13 mouse cellular contexts compared by ENCODE assay signal in the genomic region with DNA sequence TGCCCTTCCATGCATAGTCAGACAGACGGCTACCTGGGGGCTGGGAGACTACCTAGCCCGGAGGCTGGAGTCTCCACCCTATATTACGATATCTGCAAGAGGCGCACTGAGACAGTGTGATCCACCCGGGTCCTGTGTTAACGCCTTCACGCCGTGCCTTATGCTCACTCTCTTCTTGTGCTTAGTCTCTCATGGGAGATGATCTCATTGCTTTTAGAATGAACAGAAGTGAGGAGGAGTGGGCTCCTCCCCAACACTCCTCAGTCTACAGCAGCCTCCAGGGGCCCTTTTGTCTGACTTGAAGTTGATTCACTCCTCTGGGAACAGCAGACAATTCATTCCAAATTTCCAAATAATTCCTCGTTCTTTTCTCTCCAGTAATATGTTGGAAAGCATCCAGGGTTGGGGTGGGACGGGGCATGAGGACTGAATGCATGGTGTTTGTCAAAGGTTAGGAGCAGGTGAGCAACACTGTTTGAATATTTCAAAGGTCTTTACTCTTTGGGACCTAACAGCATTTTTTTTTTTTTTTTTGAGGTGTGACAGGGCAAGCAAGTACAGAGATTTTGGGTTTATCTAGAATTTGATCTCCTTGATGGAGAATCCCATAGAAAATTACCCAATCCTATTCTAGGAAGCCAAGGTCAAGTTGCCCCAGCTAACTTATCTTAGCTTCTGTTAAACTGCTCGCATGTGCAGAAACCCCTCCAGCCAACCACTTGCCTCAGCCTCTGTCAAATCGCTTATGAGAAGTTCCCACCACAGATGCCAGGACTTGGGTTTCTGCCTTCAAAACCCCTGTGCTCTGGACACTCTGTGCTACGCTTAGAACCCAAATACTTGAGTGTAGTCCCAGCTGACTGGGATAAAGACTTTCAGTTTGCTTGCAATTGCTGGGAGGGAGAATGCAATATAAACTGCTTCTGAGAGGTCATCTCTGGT. TPM values are rescaled to one million over a fixed set of nuclear protein-coding genes. Genes with fewer than 3 reads are reported as not detected.
DNase-seq lines count a peak whose midpoint lies in the region; ATAC-seq and TF ChIP-seq lines count a peak whose summit lies in the region.
"Had no signal": no experiment of that assay in that cellular context is flagged by ENCODE, and none has a peak within 500 bp of the region (broad histone marks: within the 10 kb centered on the region; RNA-seq: fewer than 3 reads in every experiment).

No protein-coding gene starts in this region.

- H3K4me1 ChIP-seq in forebrain, postnatal 0 days (ENCODE audit: insufficient read depth): no peaks in the 10 kb centered on the region
- H3K4me1 ChIP-seq in forebrain, embryonic 13.5 days: no peaks in the 10 kb centered on the region; the same call in 1 of the 2 replicates
- no peaks in the 10 kb centered on the region for H3K4me1 ChIP-seq in lung, postnatal 0 days (ENCODE audit: insufficient read depth, low read depth, low read length)
- peaks cover 4% of the 10 kb centered on the region; the same call in 1 of the 2 replicates for H3K4me1 ChIP-seq in stomach, postnatal 0 days (replicated peaks; ENCODE audit: control insufficient read depth, insufficient read depth)
- H3K4me1 ChIP-seq: limb, embryonic 12.5 days; neural tube, embryonic 15.5 days had no signal

- TF ChIP-seq CTCF in forebrain, postnatal 0 days (IDR thresholded peaks at IDR 0.05; ENCODE audit: low read depth): no peak
- TF ChIP-seq CTCF in lung, postnatal 0 days (IDR thresholded peaks at IDR 0.05): no peak
- TF ChIP-seq CTCF in stomach, postnatal 0 days (IDR thresholded peaks at IDR 0.05; ENCODE audit: low read depth): no peak

- intact Hi-C loops in left cerebral cortex, postnatal 25 days (cut with DNase I): no loop called here

- H3K36me3 ChIP-seq in forebrain, postnatal 0 days (ENCODE audit: insufficient read depth): no peaks in the 10 kb centered on the region
- H3K36me3 ChIP-seq in forebrain, embryonic 13.5 days (ENCODE audit: poor library complexity, severe bottlenecking): no peaks in the 10 kb centered on the region
- no peaks in the 10 kb centered on the region for H3K36me3 ChIP-seq in lung, postnatal 0 days (ENCODE audit: insufficient read depth, low read length)
- no peaks in the 10 kb centered on the region for H3K36me3 ChIP-seq in stomach, postnatal 0 days (ENCODE audit: control insufficient read depth, insufficient read depth, low read length)
- H3K36me3 ChIP-seq: heart, embryonic 13.5 days; limb, embryonic 12.5 days; neural tube, embryonic 15.5 days had no signal

- no peaks in the 10 kb centered on the region for H3K27me3 ChIP-seq in forebrain, postnatal 0 days (ENCODE audit: insufficient read depth, low read length)
- no peaks in the 10 kb centered on the region for H3K27me3 ChIP-seq in forebrain, embryonic 13.5 days
- no peaks in the 10 kb centered on the region for H3K27me3 ChIP-seq in lung, postnatal 0 days (replicated peaks; ENCODE audit: insufficient read depth, low read length)
- no peaks in the 10 kb centered on the region for H3K27me3 ChIP-seq in stomach, postnatal 0 days (ENCODE audit: control insufficient read depth, insufficient read depth, low read length)
- H3K27me3 ChIP-seq: heart, embryonic 13.5 days; limb, embryonic 12.5 days; neural tube, embryonic 15.5 days had no signal

- no peak for DNase-seq in forebrain, postnatal 0 days
- peak; percentile 31 for DNase-seq in lung, postnatal 0 days (ENCODE audit: low spot score)
- DNase-seq in lung, adult 18-20 months: no peak
- DNase-seq in left cerebral cortex, postnatal 25 days (ENCODE audit: low spot score in 2 of 2): peak; percentile 50 to 78
- DNase-seq in stomach, postnatal 0 days (ENCODE audit: low spot score): peak; percentile 37
- no peak for DNase-seq in thymus, postnatal 14 days
- DNase-seq in cerebellum, postnatal 25 days: no peak
- DNase-seq: kidney, adult 18-20 months had no signal

- no peak overlapping the region for H3K4me3 ChIP-seq in forebrain, postnatal 0 days (ENCODE audit: low read depth, low read length)
- H3K4me3 ChIP-seq in forebrain, embryonic 13.5 days: no peak overlapping the region
- no peak overlapping the region for H3K4me3 ChIP-seq in lung, postnatal 0 days (ENCODE audit: low read depth, low read length)
- no peak overlapping the region for H3K4me3 ChIP-seq in stomach, postnatal 0 days (ENCODE audit: low read depth, low read length)
- H3K4me3 ChIP-seq: erythroblast, embryonic 14.5 days; heart, embryonic 13.5 days; limb, embryonic 12.5 days; neural tube, embryonic 15.5 days had no signal

- no peak overlapping the region for H3K9ac ChIP-seq in forebrain, postnatal 0 days
- no peak overlapping the region for H3K9ac ChIP-seq in forebrain, embryonic 13.5 days
- no peak overlapping the region for H3K9ac ChIP-seq in lung, postnatal 0 days (replicated peaks; ENCODE audit: low read depth)
- H3K9ac ChIP-seq in stomach, postnatal 0 days (ENCODE audit: low read length): no peak overlapping the region
- H3K9ac ChIP-seq: heart, embryonic 13.5 days; limb, embryonic 12.5 days; neural tube, embryonic 15.5 days had no signal

- H3K27ac ChIP-seq in forebrain, postnatal 0 days (ENCODE audit: low read depth, low read length): no peak overlapping the region
- H3K27ac ChIP-seq in forebrain, embryonic 13.5 days: no peak overlapping the region
- H3K27ac ChIP-seq in lung, postnatal 0 days (ENCODE audit: low read length): no peak overlapping the region
- H3K27ac ChIP-seq in stomach, postnatal 0 days (replicated peaks): peak overlapping the region; percentile 53
- H3K27ac ChIP-seq: heart, embryonic 13.5 days; limb, embryonic 12.5 days; neural tube, embryonic 15.5 days had no signal

- TF ChIP-seq EP300 in lung, postnatal 0 days (IDR thresholded peaks at IDR 0.05): no peak
- peak; percentile 56 for TF ChIP-seq EP300 in stomach, postnatal 0 days (optimal IDR thresholded peaks at IDR 0.05)

- ATAC-seq in forebrain, postnatal 0 days: peak; percentile 72; the same call in 1 of the 2 replicates
- ATAC-seq in forebrain, embryonic 13.5 days: no peak; the same call in 1 of the 2 replicates
- no peak for ATAC-seq in lung, postnatal 0 days
- ATAC-seq in stomach, postnatal 0 days (ENCODE audit: low FRiP score, low TSS enrichment): peak; percentile 73

- no peaks in the 10 kb centered on the region for H3K9me3 ChIP-seq in forebrain, postnatal 0 days (ENCODE audit: low read length)
- H3K9me3 ChIP-seq in forebrain, embryonic 13.5 days (replicated peaks): no peaks in the 10 kb centered on the region
- H3K9me3 ChIP-seq in lung, postnatal 0 days (ENCODE audit: low read length): no peaks in the 10 kb centered on the region
- no peaks in the 10 kb centered on the region for H3K9me3 ChIP-seq in stomach, postnatal 0 days (ENCODE audit: control insufficient read depth, low read length)
- H3K9me3 ChIP-seq: heart, embryonic 13.5 days; limb, embryonic 12.5 days; neural tube, embryonic 15.5 days had no signal

- H3K4me2 ChIP-seq in forebrain, postnatal 0 days (ENCODE audit: low read depth): no peak overlapping the region
- no peak overlapping the region for H3K4me2 ChIP-seq in forebrain, embryonic 13.5 days
- no peak overlapping the region for H3K4me2 ChIP-seq in lung, postnatal 0 days (replicated peaks; ENCODE audit: low read depth, low read length)
- no peak overlapping the region for H3K4me2 ChIP-seq in stomach, postnatal 0 days (replicated peaks; ENCODE audit: low read depth)
- H3K4me2 ChIP-seq: heart, embryonic 13.5 days; limb, embryonic 12.5 days; neural tube, embryonic 15.5 days had no signal

- 70% methylated on average over 13 of the region's 13 CpGs for WGBS in forebrain, postnatal 0 days
- 73% methylated on average over 13 of the region's 13 CpGs for WGBS in forebrain, embryonic 13.5 days
- 64% methylated on average over 13 of the region's 13 CpGs for WGBS in lung, postnatal 0 days
- WGBS in stomach, postnatal 0 days: 44% methylated on average over 13 of the region's 13 CpGs

RNA-seq across cellular contexts. Expression of a gene that starts 8.8 kb away (rescaled TPM):
- 43.3 and 58.6 TPM in 2 replicates for total RNA-seq in forebrain, postnatal 0 days (2014; rRNA removed)
- 107 and 123 TPM in 2 replicates for polyA plus RNA-seq in forebrain, postnatal 0 days (2015; fragmentation: Nextera tagmentation; extraction: Ambion mirVana)
- 137 TPM in 2 replicates for polyA plus RNA-seq in forebrain, embryonic 13.5 days (2015; fragmentation: Nextera tagmentation; extraction: Ambion mirVana)
- 94.0 and 94.2 TPM in 2 replicates for polyA plus RNA-seq in lung, postnatal 0 days (2015; fragmentation: Nextera tagmentation; extraction: Ambion mirVana)
- 10 to 100 TPM; 12.8 to 13.4 TPM for total RNA-seq in left cerebral cortex, postnatal 25 days (2021)
- polyA plus RNA-seq in stomach, postnatal 0 days (2015; fragmentation: Nextera tagmentation; extraction: Ambion mirVana): 77.0 and 77.9 TPM in 2 replicates

RNA-seq across cellular contexts. Expression of a gene that starts 51.7 kb away (rescaled TPM):
- total RNA-seq in forebrain, postnatal 0 days (2014; rRNA removed): 6.0 and 6.9 TPM in 2 replicates
- 3.3 and 4.1 TPM in 2 replicates for polyA plus RNA-seq in forebrain, postnatal 0 days (2015; fragmentation: Nextera tagmentation; extraction: Ambion mirVana)
- 1.8 and 2.0 TPM in 2 replicates for polyA plus RNA-seq in forebrain, embryonic 13.5 days (2015; fragmentation: Nextera tagmentation; extraction: Ambion mirVana)
- 29.7 and 31.8 TPM in 2 replicates for polyA plus RNA-seq in lung, postnatal 0 days (2015; fragmentation: Nextera tagmentation; extraction: Ambion mirVana)
- total RNA-seq in left cerebral cortex, postnatal 25 days (2021): 1 to 10 TPM; 6.1 to 7.1 TPM
- polyA plus RNA-seq in stomach, postnatal 0 days (2015; fragmentation: Nextera tagmentation; extraction: Ambion mirVana): 13.4 and 13.9 TPM in 2 replicates

RNA-seq across cellular contexts. Expression of a gene that starts 55.7 kb away (rescaled TPM):
- 4.7 and 6.9 TPM in 2 replicates for total RNA-seq in forebrain, postnatal 0 days (2014; rRNA removed)
- polyA plus RNA-seq in forebrain, postnatal 0 days (2015; fragmentation: Nextera tagmentation; extraction: Ambion mirVana): 1.9 and 3.1 TPM in 2 replicates
- polyA plus RNA-seq in forebrain, embryonic 13.5 days (2015; fragmentation: Nextera tagmentation; extraction: Ambion mirVana): 8.4 TPM in 2 replicates
- 4.2 and 5.6 TPM in 2 replicates for polyA plus RNA-seq in lung, postnatal 0 days (2015; fragmentation: Nextera tagmentation; extraction: Ambion mirVana)
- total RNA-seq in left cerebral cortex, postnatal 25 days (2021): 1 to 10 TPM; 3.8 to 4.7 TPM
- 3.4 and 3.8 TPM in 2 replicates for polyA plus RNA-seq in stomach, postnatal 0 days (2015; fragmentation: Nextera tagmentation; extraction: Ambion mirVana)

Comparison
In these comparisons a context has a peak if more than half of its experiments do, and no peak if none do; other contexts are left out.
1. ATAC-seq: peak in forebrain, postnatal 0 days (single experiment) and stomach, postnatal 0 days (single experiment); none in forebrain, embryonic 13.5 days (single experiment) and lung, postnatal 0 days (single experiment).
2. DNase-seq: peak in lung, postnatal 0 days (single experiment), left cerebral cortex, postnatal 25 days (2 of 2) and stomach, postnatal 0 days (single experiment); none in forebrain, postnatal 0 days (single experiment), lung, adult 18-20 months (0 of 2), thymus, postnatal 14 days (single experiment) and cerebellum, postnatal 25 days (0 of 2).